Mouse (Mus musculus) heart, embryonic 14.5 days (tissue): ENCODE data around the gene Shb. TPM values are rescaled to one million over a fixed set of nuclear protein-coding genes. Genes with fewer than 3 reads are reported as not detected.

Experiments used
- ATAC-seq: fragments of 200-750 bp; cut with Nextera tagmentation; 2 replicates; pipeline ENCODE4 v1.8.0; 2017; ENCODE audit warnings: low read depth, moderate TSS enrichment; ENCODE audit not compliant: insufficient number of reproducible peaks, insufficient read depth, low FRiP score
- H3K27ac ChIP-seq, 2 experiments: fragments of 200-500 bp in 1 of 2; fragments of 300-500 bp in 1 of 2; sonication (generic) in 1 of 2; replicated peaks in 1 of 2; 2 replicates each; pipeline ENCODE4 v1.5.1; 2012 to 2014; ENCODE audit warnings: low read depth in 2 of 2, low read length in 2 of 2, control low read depth in 1 of 2, mild to moderate bottlenecking in 1 of 2, mixed read lengths in 1 of 2; ENCODE audit not compliant: control insufficient read depth in 1 of 2, insufficient read depth in 1 of 2
- H3K27me3 ChIP-seq: fragments of 300-500 bp; sonication (generic); 2 replicates; pipeline ENCODE4 v1.6.1; 2014; ENCODE audit warnings: mild to moderate bottlenecking, low read length, control low read depth; ENCODE audit not compliant: control insufficient read depth, insufficient read depth
- H3K36me3 ChIP-seq: fragments of 300-500 bp; sonication (generic); 2 replicates; pipeline ENCODE4 v1.6.1; 2014; ENCODE audit warnings: mild to moderate bottlenecking, control low read depth, low read length, mixed read lengths; ENCODE audit not compliant: control insufficient read depth, insufficient read depth
- H3K4me1 ChIP-seq, 2 experiments: fragments of 200-500 bp in 1 of 2; fragments of 300-500 bp in 1 of 2; sonication (generic) in 1 of 2; 2 replicates each; pipeline ENCODE4 v1.6.1; 2012 to 2014; ENCODE audit warnings: low read length in 2 of 2, control low read depth in 1 of 2, mixed read lengths in 1 of 2; ENCODE audit not compliant: control insufficient read depth in 2 of 2, insufficient read depth in 2 of 2
- H3K4me2 ChIP-seq: fragments of 300-500 bp; sonication (generic); 2 replicates; pipeline ENCODE4 v1.6.1; 2014; ENCODE audit warnings: mild to moderate bottlenecking, low read length
- H3K4me3 ChIP-seq, 2 experiments: fragments of 200-500 bp in 1 of 2; fragments of 300-500 bp in 1 of 2; sonication (generic) in 1 of 2; 2 replicates each; pipeline ENCODE4 v1.5.1; 2012 to 2014; ENCODE audit warnings: low read length in 2 of 2, mild to moderate bottlenecking in 2 of 2, control low read depth in 1 of 2, low read depth in 1 of 2, moderate library complexity in 1 of 2; ENCODE audit not compliant: control insufficient read depth in 1 of 2, insufficient read depth in 1 of 2
- H3K9ac ChIP-seq: fragments of 300-500 bp; sonication (generic); 2 replicates; pipeline ENCODE4 v1.6.1; 2014; ENCODE audit warnings: mild to moderate bottlenecking, low read length
- H3K9me3 ChIP-seq: fragments of 300-500 bp; sonication (generic); 2 replicates; pipeline ENCODE4 v1.6.1; 2016; ENCODE audit warnings: low read length, control low read depth; ENCODE audit not compliant: control insufficient read depth
- WGBS: fragments of 180-500 bp; shearing (Covaris S2); extraction: QIAGEN DNeasy Blood & Tissue Kit; methylation state at CpG from one replicate; pipeline ENCODE4 v1.1.7; 2014; 5-methylcytosine and 5-hydroxymethylcytosine counted together
- polyA plus RNA-seq: library from polyadenylated mRNA; unstranded; fragments of >200 nt; fragmentation: Nextera tagmentation; extraction: Ambion mirVana; gene quantifications from 2 replicates; pipeline ENCODE4 v1.2.1, GENCODE M21; 2014

Gene Shb
- polyA plus RNA-seq, 1 experiment from 2014 or later: 19.0 TPM

GRCm38 (mm10) chr4:45490036-45490752 is 42.1 kb downstream of the Shb start:
- Histone ChIP-seq H3K4me2 (peak overlapping the region; percentile 48), H3K9ac (peak overlapping the region; percentile 52), H3K9me3 (no peaks in the 10 kb centered on the region), H3K27me3 (no peaks in the 10 kb centered on the region), H3K4me3 (no peak overlapping the region), H3K4me1 (peaks cover 70 to 92% of the 10 kb centered on the region in 2 experiments), H3K36me3 (peaks cover 22% of the 10 kb centered on the region; the same call in 1 of the 2 replicates), H3K27ac (peak overlapping the region; percentile 90 to 92)
- no peak for ATAC-seq
- 12% methylated on average over 8 of the region's 8 CpGs for WGBS

GRCm38 (mm10) chr4:45489141-45490035 is 42.9 kb downstream of the Shb start:
- WGBS: 15% methylated on average over 18 of the region's 18 CpGs
- no peak overlapping the region for H3K4me3 ChIP-seq
- peaks cover 71 to 92% of the 10 kb centered on the region in 2 experiments for H3K4me1 ChIP-seq
- H3K27ac ChIP-seq: peak overlapping the region; percentile 90 to 92
- H3K9me3 ChIP-seq: no peaks in the 10 kb centered on the region
- ATAC-seq: peak; percentile 75
- peak overlapping the region; percentile 48 for H3K4me2 ChIP-seq
- peaks cover 22% of the 10 kb centered on the region; the same call in 1 of the 2 replicates for H3K36me3 ChIP-seq
- no peaks in the 10 kb centered on the region for H3K27me3 ChIP-seq
- peak overlapping the region; percentile 52 for H3K9ac ChIP-seq

DNA sequence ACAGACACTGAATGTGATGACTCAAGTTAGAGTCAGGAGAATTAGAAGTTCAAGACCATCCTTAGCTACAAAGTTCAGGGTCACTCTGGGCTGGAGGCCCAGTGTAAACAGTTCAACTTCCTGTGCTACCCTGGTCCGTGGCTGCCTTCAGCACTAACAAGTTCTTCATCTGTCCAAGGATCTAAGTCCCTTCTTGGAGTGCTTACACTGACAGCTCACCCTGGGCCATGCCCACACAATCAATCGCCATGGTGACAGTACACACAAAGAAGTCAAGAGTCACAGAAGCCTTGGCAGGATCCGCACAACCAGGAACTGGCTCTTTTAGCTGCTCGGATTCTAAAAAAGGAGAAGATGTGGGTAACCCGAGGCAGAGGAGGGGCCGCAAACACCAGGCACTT is 44.6 kb downstream of the Shb start:
- H3K27ac ChIP-seq: peak overlapping the region in 1 of 2 experiments; percentile 51; a peak in 3 of 4 replicates

DNA sequence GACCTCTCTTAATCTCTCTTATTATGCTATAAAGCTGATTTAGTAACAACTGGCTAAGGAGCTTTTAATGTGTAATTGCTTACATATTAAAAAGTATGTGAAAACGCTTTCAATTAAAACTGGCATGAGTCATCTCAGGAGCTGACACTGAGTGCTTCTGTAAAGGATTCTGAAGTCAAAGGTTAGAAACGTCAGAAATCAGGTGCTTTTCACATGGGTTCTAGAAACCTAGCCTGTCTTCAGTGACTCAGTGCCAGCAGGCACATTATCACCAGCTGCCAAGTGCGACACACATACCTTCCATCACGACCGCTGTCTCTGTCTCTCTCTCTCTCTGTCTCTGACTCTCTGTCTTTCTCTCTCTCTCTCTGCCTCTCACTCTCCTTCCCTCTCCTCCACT is 47.2 kb downstream of the Shb start:
- WGBS: 37% methylated on average over 5 of the region's 5 CpGs
- no peak overlapping the region for H3K4me3 ChIP-seq
- H3K4me2 ChIP-seq: no peak overlapping the region
- H3K4me1 ChIP-seq: peaks cover 64 to 88% of the 10 kb centered on the region in 2 experiments
- H3K27me3 ChIP-seq: no peaks in the 10 kb centered on the region
- H3K36me3 ChIP-seq: peaks cover 22% of the 10 kb centered on the region; the same call in 1 of the 2 replicates
- peak overlapping the region; percentile 55; the same call in 1 of the 2 replicates for H3K9ac ChIP-seq
- H3K9me3 ChIP-seq: no peaks in the 10 kb centered on the region
- peak overlapping the region; percentile 52 to 92 for H3K27ac ChIP-seq
- ATAC-seq: no peak

More for the DNA sequence above, 44.6 kb downstream of the Shb start:
- peak overlapping the region; percentile 44; the same call in 1 of the 2 replicates for H3K9ac ChIP-seq
- 40% methylated on average over 6 of the region's 6 CpGs for WGBS
- no peak overlapping the region for H3K4me2 ChIP-seq
- no peaks in the 10 kb centered on the region for H3K9me3 ChIP-seq
- H3K4me3 ChIP-seq: no peak overlapping the region
- H3K4me1 ChIP-seq: peaks cover 69 to 91% of the 10 kb centered on the region in 2 experiments
- ATAC-seq: no peak
- H3K27me3 ChIP-seq: no peaks in the 10 kb centered on the region
- H3K36me3 ChIP-seq: peaks cover 22% of the 10 kb centered on the region; the same call in 1 of the 2 replicates

- Histone ChIP-seq H3K4me3 (no peak overlapping the region), H3K9ac (peak overlapping the region; percentile 54), H3K27me3 (no peaks in the 10 kb centered on the region), H3K9me3 (no peaks in the 10 kb centered on the region), H3K4me2 (peak overlapping the region; percentile 21; the same call in 1 of the 2 replicates), H3K36me3 (peaks cover 21% of the 10 kb centered on the region; the same call in 1 of the 2 replicates), H3K27ac (peak overlapping the region; percentile 52 to 92), H3K4me1 (peaks cover 66 to 88% of the 10 kb centered on the region in 2 experiments)
- ATAC-seq: peak; percentile 83
- WGBS: 57% methylated on average over 8 of the region's 8 CpGs
Observed at GRCm38 (mm10) chr4:45483271-45484245, 48.7 kb downstream of the Shb start.

- no peak for ATAC-seq
- no peak overlapping the region for H3K4me3 ChIP-seq
- peaks cover 71 to 88% of the 10 kb centered on the region in 2 experiments for H3K4me1 ChIP-seq
Observed at GRCm38 (mm10) chr4:45482271-45482670, 50.0 kb downstream of the Shb start.

More at GRCm38 (mm10) chr4:45482271-45482670, 50.0 kb downstream of the Shb start:
- Histone ChIP-seq H3K9ac (0 out of 2 replicates have a peak overlapping the region, but pooled peaks have one; percentile 6), H3K4me2 (no peak overlapping the region), H3K27ac (0 out of 4 replicates have a peak overlapping the region, but pooled peaks of 1 of the 2 experiments have one; percentile 16), H3K27me3 (no peaks in the 10 kb centered on the region), H3K9me3 (no peaks in the 10 kb centered on the region), H3K36me3 (peaks cover 10% of the 10 kb centered on the region; the same call in 1 of the 2 replicates)
- WGBS: 81% methylated on average over 13 of the region's 13 CpGs
